Mouse (Mus musculus): ENCODE measurements around the gene Sft2d1. TPM values are rescaled to one million over a fixed set of nuclear protein-coding genes. Genes with fewer than 3 reads are reported as not detected.
A peak's percentile ranks its signal among the peaks of the same experiment; 100 is the strongest.

The Sft2d1 gene
- 130 and 131 TPM in 2 replicates for polyA plus RNA-seq (2015; fragmentation: Nextera tagmentation; extraction: Ambion mirVana)

- peak; percentile 96 for DNase-seq (ENCODE audit: low spot score)
These were observed at the start of gene Sft2d1 for GRCm38 (mm10) chr17:8310838-8311614. TSS of gene Sft2d1 (plus strand) at chr17:8311102.

- peak; percentile 58 for DNase-seq (ENCODE audit: low spot score)
These were observed 46.3 kb upstream of the Sft2d1 start for GRCm38 (mm10) chr17:8264638-8265037.

GRCm38 (mm10) chr17:8272054-8272749, 38.7 kb upstream of the Sft2d1 start:
- DNase-seq (ENCODE audit: low spot score), result peak; percentile 11

GRCm38 (mm10) chr17:8272951-8273350, 38.0 kb upstream of the Sft2d1 start:
- DNase-seq (ENCODE audit: low spot score), result no peak

GRCm38 (mm10) chr17:8276071-8276470, 34.8 kb upstream of the Sft2d1 start:
- no peak for DNase-seq (ENCODE audit: low spot score)

GRCm38 (mm10) chr17:8276680-8277079, 34.2 kb upstream of the Sft2d1 start:
- DNase-seq (ENCODE audit: low spot score), result no peak

GRCm38 (mm10) chr17:8277266-8277665, 33.6 kb upstream of the Sft2d1 start:
- no peak for DNase-seq (ENCODE audit: low spot score)

GRCm38 (mm10) chr17:8278356-8278755, 32.5 kb upstream of the Sft2d1 start:
- DNase-seq (ENCODE audit: low spot score), result no peak

- peak; percentile 83 for DNase-seq (ENCODE audit: low spot score)
These were observed 27.9 kb upstream of the Sft2d1 start, which contains the start of gene Mpc1 for GRCm38 (mm10) chr17:8282821-8283525. TSS of gene Mpc1 (plus strand) at chr17:8282904.

- DNase-seq (ENCODE audit: low spot score), result peak; percentile 97
These were observed 27.2 kb upstream of the Sft2d1 start for GRCm38 (mm10) chr17:8283526-8284253.

- no peak for DNase-seq (ENCODE audit: low spot score)
These were observed 26.6 kb upstream of the Sft2d1 start for GRCm38 (mm10) chr17:8284254-8284661.

GRCm38 (mm10) chr17:8285056-8285455, 25.8 kb upstream of the Sft2d1 start:
- DNase-seq (ENCODE audit: low spot score), result no peak

GRCm38 (mm10) chr17:8286987-8287386, 23.9 kb upstream of the Sft2d1 start:
- DNase-seq (ENCODE audit: low spot score), result no peak

GRCm38 (mm10) chr17:8289993-8290679, 20.8 kb upstream of the Sft2d1 start:
- DNase-seq (ENCODE audit: low spot score), result no peak

- no peak for DNase-seq (ENCODE audit: low spot score)
These were observed 20.2 kb upstream of the Sft2d1 start for GRCm38 (mm10) chr17:8290736-8291135.

GRCm38 (mm10) chr17:8295825-8296224, 15.1 kb upstream of the Sft2d1 start:
- no peak for DNase-seq (ENCODE audit: low spot score)

- DNase-seq (ENCODE audit: low spot score), result no peak
These were observed 14.5 kb upstream of the Sft2d1 start for GRCm38 (mm10) chr17:8296313-8296844.

GRCm38 (mm10) chr17:8297746-8298145, 13.2 kb upstream of the Sft2d1 start:
- DNase-seq (ENCODE audit: low spot score), result no peak

- DNase-seq (ENCODE audit: low spot score), result no peak
These were observed 12.6 kb upstream of the Sft2d1 start for GRCm38 (mm10) chr17:8298281-8298680.

GRCm38 (mm10) chr17:8299524-8299923, 11.4 kb upstream of the Sft2d1 start:
- DNase-seq (ENCODE audit: low spot score), result no peak

Measured in thymus, postnatal 0 days (tissue).